Mouse (Mus musculus) midbrain, embryonic 11.5 days (tissue): Measurements from ENCODE around the gene Slc35e4. TPM values are rescaled to one million over a fixed set of nuclear protein-coding genes. Genes with fewer than 3 reads are reported as not detected.
A peak's percentile ranks its signal among the peaks of the same experiment; 100 is the strongest.
"Not testable (repeated sequence)": the region's sequence is repeated elsewhere in the genome, so short reads cannot be mapped to it uniquely, and the experiment has no call there.

Experiments used
- ATAC-seq: fragments of 200-750 bp; cut with Nextera tagmentation; 2 replicates; pipeline ENCODE4 v1.8.0; 2017; ENCODE audit warnings: moderate TSS enrichment, moderate library complexity; ENCODE audit not compliant: low FRiP score
- DNase-seq: peaks from one replicate; pipeline ENCODE4 v3.0.0; 2015; ENCODE audit warnings: low spot score; ENCODE audit errors: missing footprints
- H3K27ac ChIP-seq: fragments of 300-500 bp; sonication (generic); 2 replicates; pipeline ENCODE4 v1.5.1; 2014; ENCODE audit warnings: low read depth, low read length
- H3K27me3 ChIP-seq: fragments of 300-500 bp; sonication (generic); 2 replicates; pipeline ENCODE4 v1.6.1; 2014; ENCODE audit warnings: mild to moderate bottlenecking, low read length, moderate library complexity, mixed read lengths; ENCODE audit not compliant: control insufficient read depth, insufficient read depth
- H3K36me3 ChIP-seq: fragments of 300-500 bp; sonication (generic); 2 replicates; pipeline ENCODE4 v1.6.1; 2014; ENCODE audit warnings: mild to moderate bottlenecking, low read length, moderate library complexity, mixed read lengths; ENCODE audit not compliant: control insufficient read depth, insufficient read depth
- H3K4me1 ChIP-seq: fragments of 300-500 bp; sonication (generic); 2 replicates; pipeline ENCODE4 v1.6.1; 2014; ENCODE audit warnings: low read length; ENCODE audit not compliant: control insufficient read depth, insufficient read depth
- H3K4me2 ChIP-seq: fragments of 300-500 bp; sonication (generic); 2 replicates; pipeline ENCODE4 v1.6.1; 2014; ENCODE audit warnings: mild to moderate bottlenecking, moderate library complexity
- H3K4me3 ChIP-seq: fragments of 300-500 bp; sonication (generic); 2 replicates; pipeline ENCODE4 v1.5.1; 2014; ENCODE audit warnings: low read depth, low read length
- H3K9ac ChIP-seq: fragments of 300-500 bp; sonication (generic); 2 replicates; pipeline ENCODE4 v1.6.1; 2014; ENCODE audit warnings: low read length
- H3K9me3 ChIP-seq: fragments of 300-500 bp; sonication (generic); 2 replicates; pipeline ENCODE4 v1.6.1; 2016; ENCODE audit warnings: low read length; ENCODE audit not compliant: control insufficient read depth
- WGBS: fragments of 180-500 bp; shearing (Covaris S2); extraction: QIAGEN DNeasy Blood & Tissue Kit; methylation state at CpG from one replicate; pipeline ENCODE4 v1.1.7; 2014; 5-methylcytosine and 5-hydroxymethylcytosine counted together
- polyA plus RNA-seq: library from polyadenylated mRNA; unstranded; fragments of >200 nt; fragmentation: Nextera tagmentation; extraction: Ambion mirVana; gene quantifications from 2 replicates; pipeline ENCODE4 v1.2.1, GENCODE M21; 2014

Slc35e4 gene
- polyA plus RNA-seq, 1 experiment from 2014 or later = 3.5 TPM

GRCm38 (mm10) chr11:3911440-3911839, 3.0 kb downstream of the Slc35e4 start:
- DNase-seq, H3K4me3 ChIP-seq, H3K9me3 ChIP-seq, H3K27ac ChIP-seq, H3K9ac ChIP-seq, H3K27me3 ChIP-seq, H3K4me2 ChIP-seq, H3K36me3 ChIP-seq, ATAC-seq: not testable (repeated sequence)
- H3K4me1 ChIP-seq = peaks cover 17% of the 10 kb centered on the region
- 89% methylated on average over 6 of the region's 6 CpGs for WGBS

DNA sequence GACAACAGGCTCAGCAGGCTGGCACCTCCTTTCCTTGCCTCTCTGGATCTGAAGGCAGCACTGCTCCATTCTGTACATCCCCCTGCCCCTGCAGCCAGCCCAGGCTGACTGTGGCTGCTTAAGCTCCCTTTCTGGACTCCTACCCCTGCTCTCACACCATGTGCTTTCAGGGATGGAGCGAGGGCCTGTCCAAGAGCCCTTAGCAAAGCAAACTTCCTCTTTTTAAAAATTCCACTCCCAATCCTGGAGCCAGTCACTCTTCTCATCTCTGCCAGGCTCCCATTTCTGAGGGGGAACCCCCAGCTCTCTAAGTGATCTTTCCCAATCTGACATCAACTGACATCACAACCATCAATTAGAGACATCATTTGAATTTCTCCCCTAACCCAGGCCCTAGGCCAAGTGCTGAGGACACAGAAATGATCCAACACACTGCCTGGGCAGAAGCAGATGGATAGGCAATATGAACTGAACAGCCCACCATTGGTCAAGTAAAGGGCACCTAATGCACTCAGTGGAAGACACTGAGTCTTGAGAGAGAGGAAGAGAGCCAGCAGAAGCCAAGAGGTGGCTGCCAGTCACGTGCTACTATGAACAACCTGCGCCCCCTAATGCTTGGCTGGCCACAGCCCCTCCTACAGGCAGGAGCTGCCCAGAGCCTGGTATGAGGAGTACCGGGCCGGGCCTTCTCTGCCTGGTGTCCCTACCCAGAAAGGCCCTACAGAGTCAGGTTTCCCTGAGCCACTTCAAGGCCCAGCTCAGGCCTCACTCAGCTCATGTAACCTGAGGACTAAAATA, 3.8 kb downstream of the Slc35e4 start:
- H3K4me2 ChIP-seq = no peak overlapping the region; the same call in 1 of the 2 replicates
- H3K9ac ChIP-seq = 0 out of 2 replicates have a peak overlapping the region, but pooled peaks have one; percentile 14
- WGBS = 57% methylated on average over 5 of the region's 5 CpGs
- DNase-seq = no peak
- no peak overlapping the region for H3K27ac ChIP-seq
- peaks cover 9% of the 10 kb centered on the region; the same call in 1 of the 2 replicates for H3K27me3 ChIP-seq
- ATAC-seq = no peak
- no peak overlapping the region for H3K4me3 ChIP-seq
- H3K9me3 ChIP-seq = no peaks in the 10 kb centered on the region
- no peaks in the 10 kb centered on the region for H3K36me3 ChIP-seq
- H3K4me1 ChIP-seq = peaks cover 17% of the 10 kb centered on the region

DNA sequence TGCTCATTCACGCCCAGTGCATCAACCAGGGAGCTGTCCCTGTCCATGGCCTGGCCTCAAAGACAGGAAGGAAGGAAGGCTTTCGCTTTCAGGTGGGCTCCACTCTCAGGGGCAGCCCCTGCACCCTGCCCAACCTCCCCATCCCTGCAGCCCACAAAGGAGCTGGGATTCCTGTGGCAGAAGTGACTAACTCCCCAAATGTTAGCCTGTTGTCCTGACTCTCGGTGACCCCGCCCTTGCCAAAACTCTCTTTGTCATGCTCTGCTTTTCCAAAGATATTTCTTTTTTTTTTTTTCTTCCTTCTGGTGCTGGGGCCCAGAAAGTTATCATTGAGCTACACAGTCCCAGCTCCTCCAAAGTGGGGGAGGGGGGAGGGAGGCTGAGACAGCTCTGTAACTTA, 5.2 kb downstream of the Slc35e4 start:
- H3K27ac ChIP-seq = no peak overlapping the region
- no peak for ATAC-seq
- 86% methylated on average over 4 of the region's 4 CpGs for WGBS
- H3K4me3 ChIP-seq = no peak overlapping the region
- DNase-seq = no peak
- no peaks in the 10 kb centered on the region for H3K9me3 ChIP-seq
- no peak overlapping the region for H3K9ac ChIP-seq
- peaks cover 9% of the 10 kb centered on the region; the same call in 1 of the 2 replicates for H3K27me3 ChIP-seq
- H3K36me3 ChIP-seq = no peaks in the 10 kb centered on the region
- no peak overlapping the region for H3K4me2 ChIP-seq
- H3K4me1 ChIP-seq = peaks cover 17% of the 10 kb centered on the region

DNA sequence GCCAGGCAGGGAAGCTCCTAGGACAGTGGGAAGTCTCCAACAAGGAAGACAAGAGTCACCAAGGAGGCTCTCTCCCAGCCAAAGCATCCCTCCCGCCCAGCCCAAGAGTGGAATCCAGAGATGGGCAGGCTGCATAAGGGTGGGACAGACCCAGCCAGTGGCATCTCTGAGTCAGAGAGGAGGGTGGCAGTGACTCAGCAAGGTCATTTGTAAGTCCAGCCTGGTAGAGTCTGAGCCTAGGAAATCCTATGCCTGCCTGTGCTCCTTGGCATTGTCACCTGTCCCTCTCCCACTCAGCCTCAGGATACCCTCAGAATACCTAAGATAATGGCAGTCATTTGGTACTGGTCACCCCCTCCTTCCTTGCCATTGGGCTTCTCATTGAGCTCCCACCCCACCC, 9.0 kb downstream of the Slc35e4 start:
- DNase-seq (no peak), ATAC-seq (no peak)
- no peak overlapping the region for H3K4me2 ChIP-seq
- H3K27me3 ChIP-seq = no peaks in the 10 kb centered on the region
- no peak overlapping the region for H3K9ac ChIP-seq
- no peaks in the 10 kb centered on the region for H3K36me3 ChIP-seq
- no peaks in the 10 kb centered on the region; the same call in 1 of the 2 replicates for H3K4me1 ChIP-seq
- H3K9me3 ChIP-seq = no peaks in the 10 kb centered on the region
- no peak overlapping the region for H3K4me3 ChIP-seq
- H3K27ac ChIP-seq = no peak overlapping the region
- 85% methylated on average over 1 of the region's 1 CpGs for WGBS

DNA sequence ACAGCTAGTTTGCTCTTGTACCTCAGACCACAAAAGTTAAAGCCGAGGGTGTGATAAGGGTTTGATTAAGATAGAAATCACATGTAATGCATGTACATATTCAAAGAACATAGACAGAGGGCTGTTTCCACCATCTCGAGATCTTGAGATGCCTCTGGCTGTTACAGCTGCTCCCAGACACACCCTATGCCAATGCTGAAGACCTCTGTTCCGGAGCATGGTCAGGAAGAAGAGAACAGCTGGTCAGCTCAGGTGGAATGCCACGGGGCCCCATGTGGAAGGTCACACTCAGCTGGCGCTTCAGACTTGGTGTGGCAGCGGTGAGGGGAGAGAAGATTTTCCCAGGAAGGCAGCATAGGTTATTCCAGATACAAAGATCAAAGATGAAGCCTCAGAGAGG, 9.8 kb downstream of the Slc35e4 start:
- no peak overlapping the region for H3K27ac ChIP-seq
- WGBS = 81% methylated on average over 6 of the region's 6 CpGs
- no peaks in the 10 kb centered on the region for H3K4me1 ChIP-seq
- no peaks in the 10 kb centered on the region for H3K27me3 ChIP-seq
- no peak overlapping the region for H3K4me3 ChIP-seq
- no peaks in the 10 kb centered on the region for H3K9me3 ChIP-seq
- no peak overlapping the region for H3K4me2 ChIP-seq
- no peak overlapping the region for H3K9ac ChIP-seq
- no peaks in the 10 kb centered on the region for H3K36me3 ChIP-seq
- DNase-seq (no peak), ATAC-seq (no peak)

DNA sequence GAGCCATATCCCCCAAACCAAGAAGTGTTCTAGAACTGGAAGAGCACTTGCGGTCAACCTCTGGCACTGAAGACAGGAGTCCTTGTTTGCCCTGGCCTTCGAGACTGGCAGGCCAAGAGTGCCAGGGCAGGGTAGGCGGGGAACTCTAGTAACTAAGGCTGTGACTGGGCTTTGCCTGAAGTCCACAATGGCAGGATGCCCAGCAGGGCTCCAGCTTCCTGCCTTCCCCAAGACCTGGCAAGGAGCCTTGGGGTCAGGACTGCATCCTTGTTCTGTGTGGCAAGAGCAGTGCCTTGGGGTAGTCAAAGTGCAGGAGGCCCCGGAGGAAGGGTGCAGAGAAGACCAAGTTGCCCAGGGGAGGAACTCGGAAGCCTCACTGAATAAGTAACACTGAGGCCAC, 11.4 kb downstream of the Slc35e4 start:
- Histone ChIP-seq H3K36me3 (no peaks in the 10 kb centered on the region; the same call in 1 of the 2 replicates), H3K4me2 (no peak overlapping the region), H3K4me1 (no peaks in the 10 kb centered on the region), H3K9ac (no peak overlapping the region), H3K4me3 (no peak overlapping the region), H3K9me3 (no peaks in the 10 kb centered on the region), H3K27ac (no peak overlapping the region), H3K27me3 (no peaks in the 10 kb centered on the region)
- no peak for DNase-seq
- WGBS = 86% methylated on average over 5 of the region's 5 CpGs
- no peak for ATAC-seq

GRCm38 (mm10) chr11:3902516-3902915, 11.9 kb downstream of the Slc35e4 start:
- no peak for ATAC-seq
- WGBS = 84% methylated on average over 3 of the region's 3 CpGs
- no peak overlapping the region for H3K9ac ChIP-seq
- H3K9me3 ChIP-seq = no peaks in the 10 kb centered on the region
- no peaks in the 10 kb centered on the region; the same call in 1 of the 2 replicates for H3K36me3 ChIP-seq
- H3K4me2 ChIP-seq = no peak overlapping the region
- no peak overlapping the region for H3K4me3 ChIP-seq
- no peaks in the 10 kb centered on the region for H3K4me1 ChIP-seq
- H3K27ac ChIP-seq = no peak overlapping the region
- DNase-seq = no peak
- no peaks in the 10 kb centered on the region for H3K27me3 ChIP-seq

DNA sequence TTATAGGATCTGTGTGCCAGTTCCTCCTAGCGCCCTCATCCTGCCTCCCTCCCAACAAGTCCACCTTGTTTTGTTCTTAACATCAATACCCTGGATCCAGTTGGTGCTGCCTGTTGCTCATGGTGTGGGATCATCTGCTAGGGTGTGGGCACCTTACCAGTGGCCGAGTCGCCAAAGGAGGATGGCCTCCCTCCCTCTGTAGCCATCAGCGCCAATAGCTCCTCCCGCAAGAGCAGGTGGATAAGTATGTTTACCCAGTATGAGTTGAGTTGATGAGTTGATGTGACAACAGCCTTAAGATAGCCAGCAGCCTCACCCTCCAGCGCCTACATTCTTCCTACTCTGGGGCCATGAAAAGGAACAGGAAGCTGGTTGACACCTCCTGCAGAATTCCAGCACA, 14.2 kb downstream of the Slc35e4 start:
- Histone ChIP-seq H3K9ac (no peak overlapping the region), H3K4me1 (peaks cover 3% of the 10 kb centered on the region), H3K27ac (no peak overlapping the region), H3K9me3 (no peaks in the 10 kb centered on the region), H3K4me3 (no peak overlapping the region), H3K36me3 (no peaks in the 10 kb centered on the region; the same call in 1 of the 2 replicates), H3K27me3 (no peaks in the 10 kb centered on the region), H3K4me2 (no peak overlapping the region)
- DNase-seq (no peak), ATAC-seq (no peak)
- WGBS = 84% methylated on average over 6 of the region's 6 CpGs

DNA sequence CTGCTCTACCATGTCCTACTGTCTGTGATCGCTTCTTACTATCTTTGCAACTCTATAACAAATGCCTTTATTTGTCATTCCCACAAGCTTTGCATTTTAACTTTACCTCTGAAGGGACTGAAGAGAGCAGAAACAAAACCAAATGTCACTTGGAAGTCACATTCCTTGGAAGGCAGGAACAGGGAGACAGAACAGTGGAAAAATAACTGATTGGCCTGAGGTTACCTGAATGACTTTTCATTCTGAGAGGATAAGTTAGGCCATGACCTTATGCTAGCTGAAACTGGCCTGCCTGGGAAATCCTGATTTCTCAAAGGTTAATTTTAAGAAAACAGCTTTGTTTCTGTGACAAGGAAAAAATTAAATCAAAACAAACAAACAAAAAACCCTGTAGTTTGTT, 18.5 kb downstream of the Slc35e4 start:
- Histone ChIP-seq H3K36me3 (no peaks in the 10 kb centered on the region; the same call in 1 of the 2 replicates), H3K4me1 (peaks cover 5% of the 10 kb centered on the region), H3K4me2 (no peak overlapping the region)

More for the DNA sequence above, 18.5 kb downstream of the Slc35e4 start:
- Histone ChIP-seq H3K27me3 (no peaks in the 10 kb centered on the region), H3K9me3 (no peaks in the 10 kb centered on the region), H3K4me3 (no peak overlapping the region), H3K9ac (no peak overlapping the region), H3K27ac (no peak overlapping the region)
- DNase-seq (no peak), ATAC-seq (no peak)
- WGBS = 82% methylated on average over 1 of the region's 1 CpGs
